Mouse (Mus musculus): Measurements from ENCODE around the gene Aspa.
"Not testable (repeated sequence)": the region's sequence is repeated elsewhere in the genome, so short reads cannot be mapped to it uniquely, and the experiment has no call there.

Aspa gene

GRCm38 (mm10) chr11:73329442-73329841 is at the start of gene Aspa, which contains the start of the genes Gm49340 and Spata22:
Aspa (minus strand) TSS chr11:73329596.
Gm49340 (plus strand) TSS chr11:73329741.
Spata22 (plus strand) TSS chr11:73329741.
- DNase-seq = no peak

- DNase-seq = no peak
Observed at GRCm38 (mm10) chr11:73370946-73371345, 41.5 kb upstream of the Aspa start, which contains the start of gene Olfr376. Olfr376 (plus strand) TSS chr11:73371246.

GRCm38 (mm10) chr11:73350483-73350882 is 21.1 kb upstream of the Aspa start, which contains the start of gene Olfr20:
Olfr20 (plus strand) TSS chr11:73350783.
- no peak for DNase-seq

GRCm38 (mm10) chr11:73336919-73337318 is 7.5 kb upstream of the Aspa start:
- DNase-seq = no peak

- no peak for DNase-seq
Observed at GRCm38 (mm10) chr11:73333357-73333756, 4.0 kb upstream of the Aspa start.

- no peak for DNase-seq
Observed at GRCm38 (mm10) chr11:73327361-73327760, 2.0 kb downstream of the Aspa start.

- peak; percentile 87 to 92 for DNase-seq
Observed at GRCm38 (mm10) chr11:73326485-73326886, 2.9 kb downstream of the Aspa start.

GRCm38 (mm10) chr11:73323906-73324830 is 5.2 kb downstream of the Aspa start:
- peak; percentile 62 to 75 for DNase-seq

- not testable (repeated sequence) for DNase-seq
Observed at GRCm38 (mm10) chr11:73321064-73321463, 8.3 kb downstream of the Aspa start.

GRCm38 (mm10) chr11:73318581-73318980 is 10.8 kb downstream of the Aspa start:
- DNase-seq = not testable (repeated sequence)

GRCm38 (mm10) chr11:73315961-73316360 is 13.4 kb downstream of the Aspa start:
- no peak for DNase-seq

- no peak for DNase-seq
Observed at GRCm38 (mm10) chr11:73303123-73303522, 26.3 kb downstream of the Aspa start.

- no peak for DNase-seq
Observed at GRCm38 (mm10) chr11:73289621-73290020, 39.8 kb downstream of the Aspa start.

- DNase-seq = no peak
Observed at GRCm38 (mm10) chr11:73284351-73284750, 45.0 kb downstream of the Aspa start.

- no peak for DNase-seq
Observed at GRCm38 (mm10) chr11:73283926-73284325, 45.5 kb downstream of the Aspa start.

GRCm38 (mm10) chr11:73283369-73283768 is 46.0 kb downstream of the Aspa start:
- peak; percentile 13 to 17 for DNase-seq

GRCm38 (mm10) chr11:73281528-73282027 is 47.8 kb downstream of the Aspa start:
- peak; percentile 51 to 63 for DNase-seq

GRCm38 (mm10) chr11:73280710-73281109 is 48.7 kb downstream of the Aspa start:
- DNase-seq = no peak

- DNase-seq = no peak
Observed at GRCm38 (mm10) chr11:73274821-73275220, 54.6 kb downstream of the Aspa start.

GRCm38 (mm10) chr11:73267267-73267666 is 62.1 kb downstream of the Aspa start, which contains the start of gene Trpv3:
Trpv3 (plus strand) TSS chr11:73267388.
- no peak for DNase-seq

GRCm38 (mm10) chr11:73261385-73261784 is 68.0 kb downstream of the Aspa start:
- DNase-seq = no peak

GRCm38 (mm10) chr11:73260457-73260856 is 68.9 kb downstream of the Aspa start:
- DNase-seq = no peak

GRCm38 (mm10) chr11:73258664-73259063 is 70.7 kb downstream of the Aspa start:
- no peak for DNase-seq

All from kidney, adult 8-10 months (tissue).